Mouse (Mus musculus) CH12.LX (cell line): ENCODE results near the gene Tacc2. TPM values are rescaled to one million over a fixed set of nuclear protein-coding genes. Genes with fewer than 3 reads are reported as not detected.

Source experiments
- DNase-seq: peaks from one replicate; pipeline ENCODE4 v3.0.0-alpha.2; 2013; ENCODE audit errors: extremely low read depth
- H3K27ac ChIP-seq: 2 replicates; pipeline ENCODE4 v1.5.1; 2012; ENCODE audit warnings: low read depth, mild to moderate bottlenecking, control low read depth, moderate library complexity; ENCODE audit not compliant: insufficient read depth
- H3K27me3 ChIP-seq: replicated peaks from 2 replicates; pipeline ENCODE3; 2012; ENCODE audit warnings: inconsistent platforms
- H3K36me3 ChIP-seq, 2 experiments: replicated peaks in 1 of 2; 2 replicates each; pipeline versions ENCODE3 to v1.6.1; 2012; ENCODE audit warnings: inconsistent platforms in 1 of 2, low read length in 1 of 2, mild to moderate bottlenecking in 1 of 2, mixed read lengths in 1 of 2, moderate library complexity in 1 of 2; ENCODE audit not compliant: control insufficient read depth in 1 of 2, insufficient read depth in 1 of 2
- H3K4me1 ChIP-seq, 2 experiments: 2 replicates each; pipeline ENCODE4 v1.6.1; 2012; ENCODE audit warnings: inconsistent platforms in 1 of 2, moderate library complexity in 1 of 2; ENCODE audit not compliant: insufficient read depth in 2 of 2, control insufficient read depth in 1 of 2
- H3K4me2 ChIP-seq: 2 replicates; pipeline ENCODE4 v1.6.1; 2012; ENCODE audit warnings: low read depth, mild to moderate bottlenecking, control low read depth; ENCODE audit not compliant: poor library complexity, insufficient read depth, severe bottlenecking
- H3K4me3 ChIP-seq, 3 experiments: fragments of 150-350 bp in 1 of 3; sonication (generic) in 1 of 3; replicated peaks in 1 of 3; 2 replicates each; pipeline versions ENCODE3 to v1.5.1; 2011 to 2012; ENCODE audit warnings: low read depth in 2 of 3, low read length in 2 of 3, mild to moderate bottlenecking in 2 of 3, moderate library complexity in 2 of 3, control low read depth in 1 of 3, improper control_type of control experiment in 1 of 3, inconsistent platforms in 1 of 3, mixed read lengths in 1 of 3; ENCODE audit not compliant: poor library complexity in 1 of 3
- H3K79me2 ChIP-seq: replicated peaks from 2 replicates; pipeline ENCODE4 v1.6.1; 2012; ENCODE audit warnings: mild to moderate bottlenecking, moderate library complexity; ENCODE audit not compliant: control insufficient read depth, poor library complexity, insufficient read depth, severe bottlenecking; ENCODE audit errors: extremely low read depth
- H3K9ac ChIP-seq: 2 replicates; pipeline ENCODE4 v1.6.1; 2012; ENCODE audit warnings: low read depth, mild to moderate bottlenecking, control low read depth, moderate library complexity; ENCODE audit not compliant: insufficient read depth
- H3K9me3 ChIP-seq: replicated peaks from 2 replicates; pipeline ENCODE3; 2012; ENCODE audit warnings: low read length, inconsistent platforms, mixed read lengths
- CTCF ChIP-seq, 2 experiments: IDR thresholded peaks in 1 of 2; conservative IDR thresholded peaks in 1 of 2; 2 replicates each; pipeline ENCODE4 v1.5.1; 2011 to 2012; ENCODE audit warnings: low read depth in 2 of 2, low read length in 2 of 2, improper control_type of control experiment in 1 of 2, inconsistent platforms in 1 of 2, mild to moderate bottlenecking in 1 of 2, moderate library complexity in 1 of 2
- EP300 ChIP-seq: IDR thresholded peaks from 2 replicates; pipeline ENCODE4 v1.6.1; 2011; ENCODE audit warnings: low read length, improper control_type of control experiment
- GABPA ChIP-seq: IDR thresholded peaks from 2 replicates; pipeline ENCODE4 v1.6.1; 2012; ENCODE audit warnings: low read depth, low read length, improper control_type of control experiment, inconsistent platforms; ENCODE audit not compliant: insufficient replicate concordance
- IRF4 ChIP-seq: IDR thresholded peaks from 2 replicates; pipeline ENCODE4 v1.6.1; 2014; ENCODE audit warnings: low read depth, mild to moderate bottlenecking, inconsistent platforms, low read length, improper control_type of control experiment
- KAT2A ChIP-seq: IDR thresholded peaks from 2 replicates; pipeline ENCODE4 v1.6.1; 2012; ENCODE audit warnings: low read length, improper control_type of control experiment, inconsistent platforms; ENCODE audit not compliant: insufficient replicate concordance
- MEF2A ChIP-seq: IDR thresholded peaks from 2 replicates; pipeline ENCODE4 v1.6.1; 2014; ENCODE audit warnings: low read depth, mild to moderate bottlenecking, inconsistent platforms, low read length, improper control_type of control experiment, borderline replicate concordance
- MYC ChIP-seq: IDR thresholded peaks from 2 replicates; pipeline ENCODE4 v1.6.1; 2011; ENCODE audit warnings: low read depth, mild to moderate bottlenecking, improper control_type of control experiment, low read length
- NRF1 ChIP-seq: IDR thresholded peaks from 2 replicates; pipeline ENCODE4 v1.6.1; 2014; ENCODE audit warnings: low read depth, mild to moderate bottlenecking, inconsistent platforms, low read length, improper control_type of control experiment, moderate library complexity
- PAX5 ChIP-seq: IDR thresholded peaks from 2 replicates; pipeline ENCODE4 v1.6.1; 2012; ENCODE audit warnings: low read length, inconsistent platforms, mixed read lengths
- RCOR1 ChIP-seq: conservative IDR thresholded peaks from 2 replicates; pipeline ENCODE4 v1.6.1; 2012; ENCODE audit warnings: low read depth, mild to moderate bottlenecking, inconsistent platforms, low read length, improper control_type of control experiment
- SMC3 ChIP-seq: IDR thresholded peaks from 2 replicates; pipeline ENCODE4 v1.6.1; 2011; ENCODE audit warnings: low read depth, low read length, improper control_type of control experiment
- TBP ChIP-seq: conservative IDR thresholded peaks from 2 replicates; pipeline ENCODE4 v1.6.1; 2011; ENCODE audit warnings: low read depth, low read length, improper control_type of control experiment
- USF2 ChIP-seq: conservative IDR thresholded peaks from 2 replicates; pipeline ENCODE4 v1.6.1; 2011; ENCODE audit warnings: low read depth, low read length, improper control_type of control experiment
- dilution Hi-C: fragments of 300-500 bp; cut with MboI; formaldehyde crosslinking; loops from 2 replicates; pipeline ENCODE4 v1.14.3; 2020; ENCODE audit warnings: low sequenced_read_pairs; ENCODE audit not compliant: extremely low pct_unique_long_range_greater_than_20kb, extremely low pct_ligation_motif_present
- in situ Hi-C: fragments of 300-500 bp; cut with MboI; formaldehyde crosslinking; loops from 3 replicates; pipeline ENCODE4 v1.14.3; 2019; ENCODE audit warnings: low sequenced_read_pairs, low pct_ligation_motif_present, low pct_unique_long_range_greater_than_20kb, mixed read lengths
- polyA plus RNA-seq: library from polyadenylated mRNA; unstranded; fragments of >175 nt; gene quantifications from 2 replicates; pipeline ENCODE4 v1.2.1, GENCODE M21; 2012; ENCODE audit warnings: low read depth; ENCODE audit not compliant: insufficient read length
- total RNA-seq, 2 experiments: library from RNA; depleted of rRNA; stranded (reverse); fragments of 300-350 nt in 1 of 2; fragments of >200 nt in 1 of 2; gene quantifications; 2 replicates each; pipeline ENCODE4 v1.2.3; 2012 to 2014

Tacc2 gene
- total and polyA plus RNA-seq, 3 experiments, result 0.13 to 0.41 TPM; not detected in 1

DNA sequence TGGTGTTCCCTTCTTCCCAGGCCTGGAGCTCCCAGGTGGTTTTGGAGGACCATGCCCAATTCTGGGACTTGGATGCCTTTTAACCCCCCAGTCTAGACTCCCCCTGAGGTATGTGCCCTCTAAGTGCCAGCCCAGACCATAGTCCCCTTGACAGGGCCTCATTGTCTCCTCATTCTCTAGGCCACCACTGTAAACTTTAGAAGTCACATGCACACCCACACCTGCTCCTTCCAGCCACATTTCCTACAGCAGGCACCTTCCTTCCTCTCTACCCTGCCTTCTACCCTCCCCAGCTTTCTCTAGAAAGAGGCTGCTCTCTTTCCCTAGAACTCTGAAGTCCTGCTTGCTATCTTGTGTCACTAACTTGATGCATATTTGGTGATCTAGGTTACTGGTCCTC lies 121.2 kb downstream of the Tacc2 start:
- H3K27me3 ChIP-seq, result peaks cover 2% of the 10 kb centered on the region
- no peak overlapping the region for H3K9ac ChIP-seq
- H3K4me1 ChIP-seq, result peaks cover 8 to 55% of the 10 kb centered on the region in 2 experiments; a peak in 3 of 4 replicates
- dilution Hi-C loops, result no loop called here
- H3K79me2 ChIP-seq, result no peaks in the 10 kb centered on the region
- no peak overlapping the region for H3K27ac ChIP-seq
- no peak overlapping the region for H3K4me2 ChIP-seq
- in situ Hi-C loops, result no loop called here
- no peak overlapping the region for H3K4me3 ChIP-seq
- H3K36me3 ChIP-seq, result no peaks in the 10 kb centered on the region
- no peak for DNase-seq
- no peak for TF ChIP-seq PAX5
- no peak for TF ChIP-seq NRF1
- no peak for TF ChIP-seq MEF2A
- TF ChIP-seq SMC3, result no peak
- no peak for TF ChIP-seq TBP
- no peak for TF ChIP-seq CTCF (conservative IDR thresholded peaks at IDR 0.05 in 1 of 2, IDR thresholded peaks at IDR 0.05 in 1 of 2; ENCODE audit: low read depth in 2 of 2, low read length in 2 of 2)
- TF ChIP-seq IRF4, result no peak
- no peak for TF ChIP-seq EP300
- TF ChIP-seq GABPA, result no peak
- no peak for TF ChIP-seq USF2
- TF ChIP-seq KAT2A, result no peak
- H3K9me3 ChIP-seq, result no peaks in the 10 kb centered on the region

GRCm38 (mm10) chr7:130701336-130701735 lies 124.1 kb downstream of the Tacc2 start:
- peaks cover 5 to 33% of the 10 kb centered on the region in 2 experiments; a peak in 3 of 4 replicates for H3K4me1 ChIP-seq
- DNase-seq, result no peak
- H3K36me3 ChIP-seq, result no peaks in the 10 kb centered on the region
- dilution Hi-C loops, result no loop called here
- H3K4me3 ChIP-seq, result no peak overlapping the region
- TF ChIP-seq SMC3, result no peak
- TF ChIP-seq GABPA, result no peak
- TF ChIP-seq RCOR1, result no peak
- no peak for TF ChIP-seq MYC
- TF ChIP-seq TBP, result no peak
- H3K27me3 ChIP-seq, result peaks cover 2% of the 10 kb centered on the region
- H3K79me2 ChIP-seq, result no peaks in the 10 kb centered on the region
- H3K9ac ChIP-seq, result no peak overlapping the region
- in situ Hi-C loops, result no loop called here
- H3K4me2 ChIP-seq, result no peak overlapping the region
- H3K27ac ChIP-seq, result no peak overlapping the region
- H3K9me3 ChIP-seq, result no peaks in the 10 kb centered on the region

- dilution Hi-C loops, result no loop called here
- no peaks in the 10 kb centered on the region for H3K9me3 ChIP-seq
- H3K79me2 ChIP-seq, result no peaks in the 10 kb centered on the region
- no peak for DNase-seq
- TF ChIP-seq KAT2A, result no peak
- TF ChIP-seq, all 38 proteins: peak for 0
- Histone ChIP-seq H3K27ac (no peak overlapping the region), H3K27me3 (peaks cover 5% of the 10 kb centered on the region), H3K4me3 (no peak overlapping the region), H3K4me2 (no peak overlapping the region), H3K36me3 (no peaks in the 10 kb centered on the region), H3K9ac (no peak overlapping the region), H3K4me1 (peaks cover 0 to 13% of the 10 kb centered on the region in 2 experiments; a peak in 1 of 4 replicates)
- in situ Hi-C loops, result no loop called here
Measured at GRCm38 (mm10) chr7:130705230-130705629, 128.0 kb downstream of the Tacc2 start.
